Mouse (Mus musculus) thymus, adult 2 months (tissue): Measurements from ENCODE around the gene Yipf6.

Source experiments
- CTCF ChIP-seq: fragments of 200-500 bp; IDR thresholded peaks from 2 replicates; pipeline ENCODE4 v1.5.1; 2012; ENCODE audit warnings: mild to moderate bottlenecking, control low read depth, low read length, moderate library complexity, borderline replicate concordance; ENCODE audit not compliant: control insufficient read depth, poor library complexity, insufficient read depth; ENCODE audit errors: extremely low read depth
- POLR2A ChIP-seq: fragments of 200-500 bp; IDR thresholded peaks from 2 replicates; pipeline ENCODE4 v1.6.1; 2012; ENCODE audit warnings: mild to moderate bottlenecking, low read length, control low read depth, moderate library complexity; ENCODE audit not compliant: control insufficient read depth, poor library complexity, insufficient read depth; ENCODE audit errors: extremely low read depth

DNA sequence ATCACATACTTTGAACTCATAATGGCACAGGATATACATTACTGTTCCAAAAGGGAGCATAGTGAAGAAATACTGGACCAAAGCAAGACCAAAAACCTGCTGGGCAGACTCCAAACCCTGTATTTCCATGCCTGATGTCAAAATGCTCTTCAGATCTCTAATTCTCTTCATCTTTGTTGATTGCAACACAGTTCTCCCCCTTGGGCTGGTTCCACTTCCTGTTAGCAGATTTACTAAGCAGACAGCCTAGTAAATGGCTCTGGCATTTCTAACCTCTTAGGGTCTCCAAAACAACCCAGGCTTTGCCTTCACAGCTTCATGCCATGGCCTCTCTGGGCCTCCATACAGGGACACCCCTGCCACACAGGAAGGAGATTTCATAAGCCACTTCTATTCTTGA is 28.4 kb downstream of the Yipf6 start:
- no peak for TF ChIP-seq CTCF
- no peak for TF ChIP-seq POLR2A
